Mouse (Mus musculus): ENCODE results near the gene Tbc1d14. TPM values are rescaled to one million over a fixed set of nuclear protein-coding genes. Genes with fewer than 3 reads are reported as not detected.
A peak's percentile ranks its signal among the peaks of the same experiment; 100 is the strongest.

Gene Tbc1d14
- polyA plus RNA-seq, 1 experiment: 50.0 TPM

DNA sequence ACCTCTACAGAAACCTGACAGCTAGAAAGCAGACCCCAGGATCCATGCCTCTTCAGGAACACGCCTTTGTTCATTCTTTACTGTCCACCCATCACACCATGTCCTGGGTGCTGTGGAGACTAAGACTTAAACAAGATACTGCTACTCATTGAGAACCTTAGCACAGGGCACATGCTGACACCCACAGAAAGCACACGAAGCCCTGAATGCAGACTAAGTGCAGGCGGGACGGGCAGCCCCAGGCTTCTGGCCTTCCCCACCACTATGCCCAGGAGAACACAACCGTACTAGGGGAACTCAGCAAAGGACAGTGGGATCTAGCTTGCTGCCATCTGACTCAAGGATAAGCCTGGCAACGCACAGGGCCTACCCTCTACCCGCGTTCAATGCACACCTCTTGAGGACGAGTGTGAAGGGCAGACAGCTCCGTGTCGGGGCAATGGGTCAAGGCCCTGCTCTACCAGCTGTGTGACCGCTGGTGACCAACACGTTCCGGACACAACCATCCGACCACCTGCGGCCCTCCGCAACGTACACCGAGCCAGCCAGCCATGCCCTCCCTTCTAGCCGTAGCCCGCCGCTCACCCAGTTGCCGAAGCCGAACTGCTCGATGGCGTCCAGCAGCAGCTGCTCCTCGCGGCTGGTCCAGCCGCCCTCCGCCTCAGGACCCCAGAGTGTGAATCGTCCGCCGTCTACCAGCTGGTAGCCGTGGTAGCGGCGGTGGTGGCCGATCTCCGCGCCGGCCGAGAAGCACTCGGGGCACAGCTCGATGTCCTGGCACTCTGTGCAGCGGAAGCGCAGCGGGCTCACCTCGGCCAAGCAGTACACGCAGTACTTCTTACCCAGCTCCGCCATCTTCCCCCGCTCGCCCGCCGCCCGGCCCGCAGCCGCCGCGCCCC, 109.6 kb downstream of the Tbc1d14 start:
- DNase-seq: peak; percentile 42
- Histone ChIP-seq H3K4me3 (ENCODE audit: insufficient read depth, low read depth, low read length) (peak overlapping the region; percentile 93), H3K27ac (ENCODE audit: insufficient read depth, low read depth, low read length) (peak overlapping the region; percentile 61), H3K36me3 (ENCODE audit: control insufficient read depth, insufficient read depth, low read length) (no peaks in the 10 kb centered on the region), H3K27me3 (replicated peaks; ENCODE audit: control insufficient read depth, insufficient read depth, low read length) (no peaks in the 10 kb centered on the region), H3K4me1 (ENCODE audit: control insufficient read depth, insufficient read depth, low read length) (peaks cover 38% of the 10 kb centered on the region)
- TF ChIP-seq POLR2A (IDR thresholded peaks at IDR 0.05; ENCODE audit: low read depth, low read length) (no peak), CTCF (conservative IDR thresholded peaks at IDR 0.05; ENCODE audit: insufficient read depth, insufficient read length, low read depth, low read length) (no peak)
- WGBS: 5% methylated on average over 58 of the region's 58 CpGs

DNA sequence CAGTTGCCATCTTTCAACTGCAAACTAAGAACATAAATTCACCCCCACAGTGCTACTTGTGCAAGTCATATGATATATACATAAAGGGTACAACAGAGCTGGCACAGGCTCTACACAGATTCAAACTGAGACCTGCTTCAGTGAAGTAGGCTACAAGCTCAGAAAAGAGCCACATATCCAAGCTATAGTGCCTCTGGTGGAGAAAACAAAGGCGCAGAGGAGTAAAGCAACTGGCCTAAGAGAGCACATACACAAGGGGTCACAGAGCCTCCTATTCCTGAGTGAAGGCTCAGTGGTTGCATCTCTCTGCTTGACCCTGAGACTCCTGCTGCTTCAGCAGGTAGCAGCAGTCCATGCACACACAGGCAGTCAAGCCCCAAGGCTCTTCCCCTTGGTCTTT, 112.0 kb downstream of the Tbc1d14 start:
- H3K36me3 ChIP-seq (ENCODE audit: control insufficient read depth, insufficient read depth, low read length): no peaks in the 10 kb centered on the region
- DNase-seq: no peak
- TF ChIP-seq CTCF (conservative IDR thresholded peaks at IDR 0.05; ENCODE audit: insufficient read depth, insufficient read length, low read depth, low read length) (no peak), POLR2A (IDR thresholded peaks at IDR 0.05; ENCODE audit: low read depth, low read length) (no peak)
- H3K27ac ChIP-seq (ENCODE audit: insufficient read depth, low read depth, low read length): no peak overlapping the region
- no peak overlapping the region for H3K4me3 ChIP-seq (ENCODE audit: insufficient read depth, low read depth, low read length)
- H3K27me3 ChIP-seq (replicated peaks; ENCODE audit: control insufficient read depth, insufficient read depth, low read length): no peaks in the 10 kb centered on the region
- 74% methylated on average over 1 of the region's 1 CpGs for WGBS
- peaks cover 40% of the 10 kb centered on the region for H3K4me1 ChIP-seq (ENCODE audit: control insufficient read depth, insufficient read depth, low read length)

DNA sequence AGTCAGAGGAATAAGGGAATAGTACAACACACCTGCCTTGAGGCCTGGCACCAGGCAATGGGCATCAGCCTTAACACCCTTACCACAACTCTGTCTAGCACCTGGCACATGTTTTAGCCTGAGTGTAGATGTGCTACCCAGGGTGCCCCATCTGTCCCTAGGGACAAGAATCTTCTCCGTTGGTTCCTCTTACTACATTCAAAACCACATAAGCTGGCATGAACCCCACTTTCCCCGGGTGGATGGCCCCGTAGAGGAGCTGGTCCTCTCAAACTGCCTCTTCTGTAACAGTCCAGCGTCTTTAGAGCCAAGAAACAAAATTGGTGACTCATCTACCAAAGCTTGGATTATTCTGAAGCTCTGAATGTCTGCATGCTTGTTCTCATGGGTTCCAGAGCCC, 112.7 kb downstream of the Tbc1d14 start:
- TF ChIP-seq CTCF (conservative IDR thresholded peaks at IDR 0.05; ENCODE audit: insufficient read depth, insufficient read length, low read depth, low read length) (no peak), POLR2A (IDR thresholded peaks at IDR 0.05; ENCODE audit: low read depth, low read length) (no peak)
- H3K27me3 ChIP-seq (replicated peaks; ENCODE audit: control insufficient read depth, insufficient read depth, low read length): no peaks in the 10 kb centered on the region
- DNase-seq: no peak
- no peaks in the 10 kb centered on the region for H3K36me3 ChIP-seq (ENCODE audit: control insufficient read depth, insufficient read depth, low read length)
- peaks cover 40% of the 10 kb centered on the region for H3K4me1 ChIP-seq (ENCODE audit: control insufficient read depth, insufficient read depth, low read length)
- H3K27ac ChIP-seq (ENCODE audit: insufficient read depth, low read depth, low read length): no peak overlapping the region
- H3K4me3 ChIP-seq (ENCODE audit: insufficient read depth, low read depth, low read length): no peak overlapping the region
- WGBS: 83% methylated on average over 4 of the region's 4 CpGs

DNA sequence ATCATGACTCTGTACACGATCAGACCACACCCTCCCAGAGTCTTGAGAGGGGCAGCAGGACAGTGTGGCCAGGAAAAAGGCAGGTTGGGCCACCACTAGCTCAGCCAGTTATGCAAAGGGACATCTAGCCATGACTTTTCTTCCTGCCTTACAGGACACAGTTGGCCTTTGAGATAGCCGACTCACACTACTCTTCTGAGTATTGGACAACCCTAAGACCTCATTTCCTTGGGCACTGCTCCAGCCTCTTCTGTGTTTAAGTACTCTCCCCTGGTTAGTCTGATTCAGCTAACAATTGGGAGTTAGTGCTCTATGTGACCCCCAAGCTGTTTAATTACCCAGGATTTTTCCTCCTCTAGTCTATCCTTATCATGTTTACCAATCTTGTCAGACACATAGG, 113.3 kb downstream of the Tbc1d14 start:
- H3K4me1 ChIP-seq (ENCODE audit: control insufficient read depth, insufficient read depth, low read length): peaks cover 36% of the 10 kb centered on the region
- no peak overlapping the region for H3K27ac ChIP-seq (ENCODE audit: insufficient read depth, low read depth, low read length)
- no peak for DNase-seq
- no peak overlapping the region for H3K4me3 ChIP-seq (ENCODE audit: insufficient read depth, low read depth, low read length)
- TF ChIP-seq POLR2A (IDR thresholded peaks at IDR 0.05; ENCODE audit: low read depth, low read length) (no peak), CTCF (conservative IDR thresholded peaks at IDR 0.05; ENCODE audit: insufficient read depth, insufficient read length, low read depth, low read length) (no peak)
- no peaks in the 10 kb centered on the region for H3K27me3 ChIP-seq (replicated peaks; ENCODE audit: control insufficient read depth, insufficient read depth, low read length)
- WGBS: 39% methylated on average over 2 of the region's 2 CpGs
- no peaks in the 10 kb centered on the region for H3K36me3 ChIP-seq (ENCODE audit: control insufficient read depth, insufficient read depth, low read length)

DNA sequence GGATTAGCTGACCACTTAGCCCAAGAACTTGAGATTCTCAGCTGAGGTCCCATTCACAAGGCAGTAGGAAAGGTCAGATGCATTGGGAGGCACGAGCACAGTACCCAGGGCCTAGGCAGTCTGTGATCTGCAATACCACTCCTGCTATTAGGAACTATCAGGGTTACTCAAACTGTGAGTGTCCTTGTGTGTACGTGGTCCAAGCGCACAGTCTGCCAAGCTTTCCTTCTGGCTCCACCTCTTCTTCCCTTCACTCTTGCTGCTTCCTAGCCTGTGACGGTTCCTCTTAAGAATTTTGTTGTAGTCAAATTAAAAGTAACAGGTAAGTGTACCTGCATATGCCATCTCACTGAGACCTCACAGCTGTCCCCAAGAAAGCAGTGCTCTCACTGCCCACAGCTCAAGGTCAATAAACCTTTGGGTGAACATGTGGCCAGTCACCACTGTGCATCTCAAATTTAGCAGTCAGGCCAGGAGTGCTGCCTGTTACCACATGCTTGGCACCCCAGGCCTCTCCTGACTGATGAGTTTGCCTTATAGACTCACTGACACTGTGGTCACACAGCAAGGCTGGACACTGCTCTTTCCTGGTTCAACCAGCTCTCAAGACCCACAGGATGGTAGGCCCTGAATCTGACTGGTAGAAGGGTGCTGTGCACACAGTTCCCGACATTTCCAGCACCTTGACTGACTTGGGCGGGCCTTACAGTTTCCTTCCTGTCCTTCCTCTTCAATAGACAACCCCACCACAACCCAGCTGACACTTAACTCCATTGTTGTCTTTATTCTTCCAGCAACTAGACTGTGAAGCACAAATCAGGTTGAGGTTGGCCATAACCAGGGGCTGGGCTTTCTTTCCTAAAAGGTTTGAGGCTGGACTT, 114.3 kb downstream of the Tbc1d14 start:
- H3K4me1 ChIP-seq (ENCODE audit: control insufficient read depth, insufficient read depth, low read length): peaks cover 35% of the 10 kb centered on the region
- 52% methylated on average over 6 of the region's 6 CpGs for WGBS

DNA sequence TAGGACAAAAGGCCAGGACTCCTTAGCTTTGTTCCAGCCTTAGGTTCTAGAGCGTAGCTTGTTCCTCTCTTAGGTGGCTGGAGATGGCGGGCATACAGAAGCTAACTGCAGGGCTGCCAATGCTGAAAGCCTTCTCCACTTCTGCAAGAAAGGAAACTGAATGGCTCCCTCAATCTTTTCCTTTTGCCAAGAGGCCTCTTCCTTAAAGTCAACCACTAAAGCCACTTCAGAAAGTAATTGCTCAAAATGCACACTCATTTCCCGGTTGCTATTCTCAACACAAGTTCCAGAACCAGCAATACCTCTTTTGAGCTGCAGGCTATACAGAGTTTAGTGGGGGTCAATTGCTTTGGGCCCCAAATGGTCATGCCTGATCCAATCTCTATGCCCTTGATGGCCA, 115.6 kb downstream of the Tbc1d14 start:
- Histone ChIP-seq H3K4me1 (ENCODE audit: control insufficient read depth, insufficient read depth, low read length) (peaks cover 37% of the 10 kb centered on the region), H3K36me3 (ENCODE audit: control insufficient read depth, insufficient read depth, low read length) (peaks cover under 1% of the 10 kb centered on the region; the same call in 1 of the 2 replicates), H3K27ac (ENCODE audit: insufficient read depth, low read depth, low read length) (no peak overlapping the region), H3K4me3 (ENCODE audit: insufficient read depth, low read depth, low read length) (no peak overlapping the region), H3K27me3 (replicated peaks; ENCODE audit: control insufficient read depth, insufficient read depth, low read length) (no peaks in the 10 kb centered on the region)
- no peak for DNase-seq
- WGBS: 79% methylated on average over 3 of the region's 3 CpGs
- TF ChIP-seq CTCF (conservative IDR thresholded peaks at IDR 0.05; ENCODE audit: insufficient read depth, insufficient read length, low read depth, low read length) (no peak), POLR2A (IDR thresholded peaks at IDR 0.05; ENCODE audit: low read depth, low read length) (no peak)

More for the DNA sequence above, 114.3 kb downstream of the Tbc1d14 start:
- no peak for DNase-seq
- Histone ChIP-seq H3K36me3 (ENCODE audit: control insufficient read depth, insufficient read depth, low read length) (no peaks in the 10 kb centered on the region), H3K4me3 (ENCODE audit: insufficient read depth, low read depth, low read length) (no peak overlapping the region), H3K27ac (ENCODE audit: insufficient read depth, low read depth, low read length) (peak overlapping the region; percentile 42; the same call in 1 of the 2 replicates), H3K27me3 (replicated peaks; ENCODE audit: control insufficient read depth, insufficient read depth, low read length) (no peaks in the 10 kb centered on the region)
- no peak for TF ChIP-seq CTCF (conservative IDR thresholded peaks at IDR 0.05; ENCODE audit: insufficient read depth, insufficient read length, low read depth, low read length)
- no peak for TF ChIP-seq POLR2A (IDR thresholded peaks at IDR 0.05; ENCODE audit: low read depth, low read length)
